Mouse (Mus musculus) brain, embryonic 18.5 days (tissue): Measurements from ENCODE around the gene Cyp4f13.

ENCODE experiments used
- DNase-seq: peaks from one replicate; pipeline ENCODE4 v3.0.0-alpha.2; 2012; ENCODE audit warnings: low read depth, low spot score

Cyp4f13 gene

GRCm38 (mm10) chr17:32947215-32947914, at the start of gene Cyp4f13:
Cyp4f13 (minus strand) TSS chr17:32947402.
- peak; percentile 70 for DNase-seq

- peak; percentile 87 for DNase-seq
Observed at GRCm38 (mm10) chr17:32992699-32993474, 45.7 kb upstream of the Cyp4f13 start, which contains the start of gene Zfp952. Zfp952 (plus strand) TSS chr17:32993129.

GRCm38 (mm10) chr17:32991965-32992698, 44.9 kb upstream of the Cyp4f13 start:
- no peak for DNase-seq

- no peak for DNase-seq
Observed at GRCm38 (mm10) chr17:32986301-32986700, 39.1 kb upstream of the Cyp4f13 start.

- DNase-seq: no peak
Observed at GRCm38 (mm10) chr17:32981361-32981760, 34.2 kb upstream of the Cyp4f13 start.

- peak; percentile 84 for DNase-seq
Observed at GRCm38 (mm10) chr17:32965623-32966290, 18.6 kb upstream of the Cyp4f13 start, which contains the start of gene Zfp472. Zfp472 (plus strand) TSS chr17:32965814.

GRCm38 (mm10) chr17:32965253-32965622, 18.0 kb upstream of the Cyp4f13 start:
- DNase-seq: no peak

GRCm38 (mm10) chr17:32951441-32951840, 4.2 kb upstream of the Cyp4f13 start:
- DNase-seq: peak; percentile 3

GRCm38 (mm10) chr17:32951006-32951405, 3.8 kb upstream of the Cyp4f13 start:
- DNase-seq: no peak

GRCm38 (mm10) chr17:32950136-32950535, 2.9 kb upstream of the Cyp4f13 start:
- DNase-seq: no peak

GRCm38 (mm10) chr17:32946716-32947115, 486 bp downstream of the Cyp4f13 start:
- DNase-seq: no peak

- no peak for DNase-seq
Observed at GRCm38 (mm10) chr17:32944402-32945035, 2.7 kb downstream of the Cyp4f13 start.

GRCm38 (mm10) chr17:32943661-32944060, 3.5 kb downstream of the Cyp4f13 start:
- no peak for DNase-seq

GRCm38 (mm10) chr17:32939831-32940230, 7.4 kb downstream of the Cyp4f13 start:
- DNase-seq: no peak

GRCm38 (mm10) chr17:32927803-32928202, 19.4 kb downstream of the Cyp4f13 start:
- no peak for DNase-seq

- no peak for DNase-seq
Observed at GRCm38 (mm10) chr17:32924658-32925312, 22.4 kb downstream of the Cyp4f13 start.

GRCm38 (mm10) chr17:32923681-32924080, 23.5 kb downstream of the Cyp4f13 start:
- no peak for DNase-seq

- DNase-seq: no peak
Observed at GRCm38 (mm10) chr17:32919123-32919522, 28.1 kb downstream of the Cyp4f13 start.

GRCm38 (mm10) chr17:32917131-32917530, 30.1 kb downstream of the Cyp4f13 start, which contains the start of gene Cyp4f14:
Cyp4f14 (minus strand) TSS chr17:32917342.
- DNase-seq: no peak

- DNase-seq: no peak
Observed at GRCm38 (mm10) chr17:32916075-32916474, 31.1 kb downstream of the Cyp4f13 start.
